ENCODE assay signal across 26 mouse cellular contexts in the genomic region with DNA sequence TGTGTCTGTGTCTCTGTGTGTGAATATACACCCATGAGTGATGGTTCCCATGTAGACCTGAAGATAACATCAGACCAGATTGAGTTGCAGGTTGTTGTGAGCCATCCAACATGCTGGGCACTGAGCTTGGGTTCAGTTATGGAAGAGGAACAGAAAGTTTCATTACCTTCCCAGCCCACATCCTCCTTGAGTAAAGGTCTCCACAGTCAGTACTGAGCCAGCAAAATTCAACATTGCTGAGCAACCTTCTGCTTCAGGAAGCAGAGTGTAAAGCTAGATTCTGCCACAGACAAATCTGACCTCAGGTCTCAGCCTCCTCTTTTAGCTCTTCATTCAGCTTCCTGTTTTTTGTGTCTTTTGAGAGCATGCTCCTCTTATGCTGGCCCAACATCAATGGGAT.
"Had no signal": no experiment of that assay in that cellular context is flagged by ENCODE, and none has a peak within 500 bp of the region (broad histone marks: within the 10 kb centered on the region; RNA-seq: fewer than 3 reads in every experiment).

No protein-coding gene starts in this region.

- H3K4me3 ChIP-seq: gastrocnemius, adult 2 months; heart, adult 2 months; heart, embryonic 13.5 days; heart, embryonic 15.5 days; hindbrain, embryonic 13.5 days; hindbrain, embryonic 15.5 days; kidney, embryonic 15.5 days; limb, embryonic 13.5 days; limb, embryonic 15.5 days; liver, embryonic 12.5 days had no signal

- H3K36me3 ChIP-seq: heart, embryonic 13.5 days; heart, embryonic 15.5 days; hindbrain, embryonic 13.5 days; hindbrain, embryonic 15.5 days; kidney, embryonic 15.5 days; limb, embryonic 13.5 days; limb, embryonic 15.5 days; liver, embryonic 12.5 days had no signal

- H3K27me3 ChIP-seq: heart, embryonic 13.5 days; heart, embryonic 15.5 days; hindbrain, embryonic 13.5 days; hindbrain, embryonic 15.5 days; kidney, embryonic 15.5 days; limb, embryonic 13.5 days; limb, embryonic 15.5 days; liver, embryonic 12.5 days had no signal

- H3K27ac ChIP-seq: gastrocnemius, adult 2 months; hindbrain, embryonic 13.5 days; hindbrain, embryonic 15.5 days; hindbrain, postnatal 0 days; kidney, embryonic 15.5 days; kidney, postnatal 0 days; limb, embryonic 13.5 days; liver, embryonic 12.5 days; liver, embryonic 14.5 days had no signal

- H3K9me3 ChIP-seq: heart, embryonic 15.5 days; hindbrain, embryonic 13.5 days; hindbrain, embryonic 15.5 days; kidney, embryonic 15.5 days; limb, embryonic 13.5 days; limb, embryonic 15.5 days; liver, embryonic 12.5 days had no signal

- H3K4me1 ChIP-seq: hindbrain, embryonic 13.5 days; hindbrain, embryonic 15.5 days; liver, embryonic 12.5 days had no signal

- ATAC-seq: hindbrain, postnatal 0 days; intestine, embryonic 16.5 days; liver, embryonic 12.5 days had no signal

- H3K9ac ChIP-seq: heart, embryonic 13.5 days; heart, embryonic 15.5 days; hindbrain, embryonic 13.5 days; hindbrain, embryonic 15.5 days; kidney, embryonic 15.5 days; limb, embryonic 13.5 days; limb, embryonic 15.5 days; liver, embryonic 12.5 days; liver, embryonic 14.5 days had no signal

- DNase-seq: gastrocnemius, adult 2 months; gastrocnemius, postnatal 14 days; gastrocnemius, postnatal 36 days; heart, adult 2 months; heart, postnatal 4 days; kidney, adult 11 months; kidney, adult 2 months; kidney, adult 9 months; kidney, postnatal 14 days; kidney, postnatal 36 days; layer of hippocampus, adult 9-11 months; layer of hippocampus, postnatal 36 days; left cerebral cortex, postnatal 4 days had no signal

- H3K4me2 ChIP-seq: heart, embryonic 11.5 days; heart, embryonic 13.5 days; heart, embryonic 15.5 days; hindbrain, embryonic 13.5 days; hindbrain, embryonic 15.5 days; kidney, embryonic 15.5 days; limb, embryonic 13.5 days; limb, embryonic 15.5 days; liver, embryonic 12.5 days had no signal
